Mouse (Mus musculus) MEL (cell line): ENCODE results near the gene Kalrn. TPM values are rescaled to one million over a fixed set of nuclear protein-coding genes. Genes with fewer than 3 reads are reported as not detected.

ENCODE experiments used
- DNase-seq: peaks from one replicate; pipeline ENCODE4 v3.0.0; 2011; ENCODE audit warnings: low read depth, low spot score
- H3K27ac ChIP-seq: 2 replicates; pipeline ENCODE4 v1.5.1; 2012; ENCODE audit warnings: low read depth, mild to moderate bottlenecking, control low read depth, low read length, moderate library complexity; ENCODE audit not compliant: control insufficient read depth
- H3K27me3 ChIP-seq, 2 experiments: fragments of 150-350 bp in 1 of 2; sonication (generic) in 1 of 2; 2 replicates each; pipeline ENCODE4 v1.6.1; 2012; ENCODE audit warnings: low read length in 2 of 2, mild to moderate bottlenecking in 2 of 2, improper control_type of control experiment in 1 of 2, moderate library complexity in 1 of 2; ENCODE audit not compliant: insufficient read depth in 2 of 2, control insufficient read depth in 1 of 2
- H3K36me3 ChIP-seq, 2 experiments: 2 replicates each; pipeline ENCODE4 v1.6.1; 2012 to 2014; ENCODE audit warnings: low read length in 2 of 2, improper control_type of control experiment in 1 of 2, inconsistent platforms in 1 of 2, mild to moderate bottlenecking in 1 of 2; ENCODE audit not compliant: insufficient read depth in 2 of 2, control insufficient read depth in 1 of 2
- H3K4me1 ChIP-seq, 2 experiments: fragments of 150-350 bp in 1 of 2; sonication (generic) in 1 of 2; 2 replicates each; pipeline ENCODE4 v1.6.1; 2012; ENCODE audit warnings: low read length in 2 of 2, improper control_type of control experiment in 1 of 2, mild to moderate bottlenecking in 1 of 2; ENCODE audit not compliant: insufficient read depth in 2 of 2, control insufficient read depth in 1 of 2
- H3K4me3 ChIP-seq, 2 experiments: fragments of 150-350 bp in 1 of 2; sonication (generic) in 1 of 2; 2 replicates each; pipeline ENCODE4 v1.5.1; 2012; ENCODE audit warnings: low read depth in 2 of 2, low read length in 2 of 2, mild to moderate bottlenecking in 2 of 2, moderate library complexity in 2 of 2, control low read depth in 1 of 2, improper control_type of control experiment in 1 of 2; ENCODE audit not compliant: control insufficient read depth in 1 of 2, insufficient read depth in 1 of 2
- H3K79me2 ChIP-seq: 2 replicates; pipeline ENCODE4 v1.6.1; 2012; ENCODE audit warnings: mild to moderate bottlenecking, low read length, moderate library complexity; ENCODE audit not compliant: control insufficient read depth, poor library complexity, insufficient read depth
- H3K9ac ChIP-seq: 2 replicates; pipeline ENCODE4 v1.6.1; 2012; ENCODE audit warnings: low read depth, mild to moderate bottlenecking, control low read depth, low read length, moderate library complexity; ENCODE audit not compliant: control insufficient read depth, poor library complexity, severe bottlenecking
- H3K9me3 ChIP-seq: fragments of 150-350 bp; sonication (generic); replicated peaks from 2 replicates; pipeline ENCODE4 v1.6.1; 2012; ENCODE audit warnings: mild to moderate bottlenecking, low read length, improper control_type of control experiment, moderate library complexity; ENCODE audit not compliant: insufficient read depth
- CHD1 ChIP-seq: IDR thresholded peaks from 2 replicates; pipeline ENCODE4 v1.6.1; 2012; ENCODE audit warnings: low read depth, mild to moderate bottlenecking, inconsistent platforms, low read length, improper control_type of control experiment
- CHD2 ChIP-seq: IDR thresholded peaks from 2 replicates; pipeline ENCODE4 v1.6.1; 2011; ENCODE audit warnings: low read length, improper control_type of control experiment
- CTCF ChIP-seq, 3 experiments: IDR thresholded peaks in 2 of 3; conservative IDR thresholded peaks in 1 of 3; 2 replicates each; pipeline ENCODE4 v1.5.1; 2011 to 2012; ENCODE audit warnings: low read length in 3 of 3, low read depth in 2 of 3, mild to moderate bottlenecking in 2 of 3, improper control_type of control experiment in 1 of 3, inconsistent platforms in 1 of 3, mixed read lengths in 1 of 3, moderate library complexity in 1 of 3; ENCODE audit not compliant: control insufficient read depth in 1 of 3, insufficient read depth in 1 of 3, poor library complexity in 1 of 3, severe bottlenecking in 1 of 3
- ELF1 ChIP-seq: IDR thresholded peaks from 2 replicates; pipeline ENCODE4 v1.6.1; 2014; ENCODE audit warnings: low read depth, mild to moderate bottlenecking, inconsistent platforms, low read length, improper control_type of control experiment, moderate library complexity
- EP300 ChIP-seq, 2 experiments: IDR thresholded peaks; 2 replicates each; pipeline ENCODE4 v1.6.1; 2011; ENCODE audit warnings: improper control_type of control experiment in 2 of 2, low read length in 2 of 2, low read depth in 1 of 2, mild to moderate bottlenecking in 1 of 2
- GABPA ChIP-seq: IDR thresholded peaks from 2 replicates; pipeline ENCODE4 v1.6.1; 2012; ENCODE audit warnings: low read depth, mild to moderate bottlenecking, inconsistent platforms, low read length, improper control_type of control experiment, moderate library complexity
- GATA1 ChIP-seq: IDR thresholded peaks from 2 replicates; pipeline ENCODE4 v1.6.1; 2011; ENCODE audit warnings: low read depth, low read length, improper control_type of control experiment
- HCFC1 ChIP-seq: IDR thresholded peaks from 2 replicates; pipeline ENCODE4 v1.6.1; 2012; ENCODE audit warnings: low read depth, mild to moderate bottlenecking, inconsistent platforms, low read length, improper control_type of control experiment, moderate library complexity
- KAT2A ChIP-seq: conservative IDR thresholded peaks from 2 replicates; pipeline ENCODE4 v1.6.1; 2012; ENCODE audit warnings: low read depth, low read length, improper control_type of control experiment, inconsistent platforms
- MEF2A ChIP-seq: IDR thresholded peaks from 2 replicates; pipeline ENCODE4 v1.6.1; 2014; ENCODE audit warnings: low read depth, mild to moderate bottlenecking, inconsistent platforms, low read length, improper control_type of control experiment; ENCODE audit not compliant: poor library complexity, insufficient replicate concordance, severe bottlenecking; ENCODE audit errors: extremely low read depth
- MXI1 ChIP-seq: IDR thresholded peaks from 2 replicates; pipeline ENCODE4 v1.6.1; 2011; ENCODE audit warnings: mild to moderate bottlenecking, low read depth, low read length, improper control_type of control experiment
- MYB ChIP-seq: IDR thresholded peaks from 2 replicates; pipeline ENCODE4 v1.6.1; 2011; ENCODE audit warnings: mild to moderate bottlenecking, low read depth, low read length, improper control_type of control experiment
- MYC ChIP-seq: IDR thresholded peaks from 2 replicates; pipeline ENCODE4 v1.6.1; 2011; ENCODE audit warnings: low read depth, mild to moderate bottlenecking, low read length, improper control_type of control experiment, moderate library complexity
- NELFE ChIP-seq: IDR thresholded peaks from 2 replicates; pipeline ENCODE4 v1.6.1; 2011; ENCODE audit warnings: low read depth, low read length, improper control_type of control experiment
- POLR2AphosphoS2 ChIP-seq: IDR thresholded peaks from 2 replicates; pipeline ENCODE4 v1.6.1; 2011; ENCODE audit warnings: low read length, improper control_type of control experiment
- SIN3A ChIP-seq: IDR thresholded peaks from 2 replicates; pipeline ENCODE4 v1.6.1; 2012; ENCODE audit warnings: low read length, improper control_type of control experiment, inconsistent platforms
- TAL1 ChIP-seq: IDR thresholded peaks from 2 replicates; pipeline ENCODE4 v1.6.1; 2012; ENCODE audit warnings: mild to moderate bottlenecking, inconsistent platforms, low read length, moderate library complexity, mixed read lengths
- UBTF ChIP-seq: IDR thresholded peaks from 2 replicates; pipeline ENCODE4 v1.6.1; 2012; ENCODE audit warnings: low read depth, mild to moderate bottlenecking, inconsistent platforms, low read length, improper control_type of control experiment, moderate library complexity, borderline replicate concordance; ENCODE audit not compliant: insufficient read depth
- USF1 ChIP-seq: IDR thresholded peaks from 2 replicates; pipeline ENCODE4 v1.6.1; 2014; ENCODE audit warnings: low read depth, mild to moderate bottlenecking, inconsistent platforms, low read length, improper control_type of control experiment, moderate library complexity
- ZKSCAN1 ChIP-seq: IDR thresholded peaks from 2 replicates; pipeline ENCODE4 v1.6.1; 2012; ENCODE audit warnings: low read depth, mild to moderate bottlenecking, inconsistent platforms, low read length, improper control_type of control experiment, moderate library complexity
- polyA plus RNA-seq, 2 experiments: library from polyadenylated mRNA; stranded (reverse) in 1 of 2; unstranded in 1 of 2; fragments of >175 nt in 1 of 2; fragments of >200 nt in 1 of 2; gene quantifications; 2 replicates each; pipeline versions ENCODE4 v1.2.1 to v1.2.4; 2012; ENCODE audit warnings: low replicate concordance in 2 of 2, low read depth in 1 of 2; ENCODE audit not compliant: insufficient read length in 2 of 2, insufficient read depth in 1 of 2, missing spikeins in 1 of 2
- total RNA-seq: library from RNA; depleted of rRNA; stranded (reverse); fragments of 300-350 nt; gene quantifications from 2 replicates; pipeline ENCODE4 v1.2.3, GENCODE M21; 2012

Gene Kalrn
- total and polyA plus RNA-seq, 3 experiments = 10.4 to 11.8 TPM; not detected in 1

DNA sequence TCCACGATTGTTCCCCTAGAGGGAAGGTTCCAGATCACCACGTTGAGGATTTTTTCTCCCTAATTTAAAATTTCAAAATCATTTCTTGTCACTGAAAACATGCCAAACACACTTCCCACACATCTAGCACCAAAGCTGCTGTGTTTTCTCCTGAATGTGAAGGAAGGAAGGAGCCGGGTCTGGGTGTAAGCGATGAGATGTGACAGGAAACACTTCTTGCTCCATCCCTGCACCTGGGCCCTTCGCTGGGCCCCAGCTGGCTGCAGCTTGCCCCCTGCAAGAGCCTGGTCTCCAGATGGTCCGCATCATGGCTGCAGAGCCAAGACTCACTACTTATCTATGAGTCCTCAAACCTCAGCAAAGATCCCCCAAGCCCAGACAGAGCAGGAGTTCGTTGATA is 158.8 kb downstream of the Kalrn start:
- no peaks in the 10 kb centered on the region for H3K9me3 ChIP-seq
- no peaks in the 10 kb centered on the region for H3K79me2 ChIP-seq
- H3K36me3 ChIP-seq = no peaks in the 10 kb centered on the region
- no peaks in the 10 kb centered on the region for H3K27me3 ChIP-seq
- no peak for TF ChIP-seq CHD1
- TF ChIP-seq MYC = no peak
- TF ChIP-seq POLR2AphosphoS2 = no peak
- no peak for TF ChIP-seq GABPA
- no peak for TF ChIP-seq KAT2A
- TF ChIP-seq MXI1 = no peak
- no peak for TF ChIP-seq HCFC1
- no peak for TF ChIP-seq NELFE
- no peak for TF ChIP-seq ZKSCAN1
- no peak for TF ChIP-seq CHD2
- TF ChIP-seq SIN3A = no peak
- TF ChIP-seq MEF2A = no peak
- TF ChIP-seq TAL1 = no peak
- TF ChIP-seq ELF1 = no peak
- no peak for TF ChIP-seq UBTF
- no peak overlapping the region for H3K9ac ChIP-seq
- no peaks in the 10 kb centered on the region for H3K4me1 ChIP-seq
- no peak overlapping the region for H3K27ac ChIP-seq
- no peak for DNase-seq
- no peak overlapping the region for H3K4me3 ChIP-seq

DNA sequence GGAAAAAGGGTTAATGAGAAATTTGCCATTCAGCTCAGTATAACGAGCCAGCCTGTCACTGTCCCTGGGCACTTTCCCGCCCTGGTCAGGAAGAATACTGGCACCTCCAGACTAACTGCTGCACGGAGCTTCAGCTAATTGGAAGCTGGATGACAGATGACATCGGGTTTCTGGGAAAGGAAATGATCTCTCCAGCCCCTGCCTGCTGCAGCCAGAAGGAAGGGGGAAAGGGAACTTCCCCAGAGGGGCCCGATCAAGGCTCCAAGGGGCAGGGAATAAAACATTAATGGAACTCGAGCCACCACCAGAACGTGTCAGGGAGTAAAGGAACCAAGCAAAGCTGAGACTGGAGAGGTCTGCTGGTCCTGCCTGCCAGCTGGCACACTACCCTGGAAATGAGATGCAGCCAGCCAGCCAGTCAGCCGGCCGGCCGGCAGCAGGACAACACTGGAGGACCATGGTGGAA is 159.4 kb downstream of the Kalrn start:
- Histone ChIP-seq H3K27me3 (no peaks in the 10 kb centered on the region), H3K9me3 (no peaks in the 10 kb centered on the region), H3K9ac (no peak overlapping the region), H3K36me3 (no peaks in the 10 kb centered on the region), H3K4me1 (no peaks in the 10 kb centered on the region), H3K4me3 (no peak overlapping the region), H3K79me2 (no peaks in the 10 kb centered on the region), H3K27ac (no peak overlapping the region)
- TF ChIP-seq CTCF (IDR thresholded peaks at IDR 0.05 in 2 of 3, conservative IDR thresholded peaks at IDR 0.05 in 1 of 3; ENCODE audit: control insufficient read depth in 1 of 3, insufficient read depth in 1 of 3, low read depth in 2 of 3, low read length in 3 of 3, poor library complexity in 1 of 3, severe bottlenecking in 1 of 3) (no peak), MYB (no peak), CHD1 (no peak), GATA1 (no peak), MYC (no peak), USF1 (no peak), EP300 (IDR thresholded peaks at IDR 0.05; ENCODE audit: low read depth in 1 of 2, low read length in 2 of 2) (no peak)
- DNase-seq = no peak
